Mouse (Mus musculus): Measurements from ENCODE around the gene Mmp9.

DNA sequence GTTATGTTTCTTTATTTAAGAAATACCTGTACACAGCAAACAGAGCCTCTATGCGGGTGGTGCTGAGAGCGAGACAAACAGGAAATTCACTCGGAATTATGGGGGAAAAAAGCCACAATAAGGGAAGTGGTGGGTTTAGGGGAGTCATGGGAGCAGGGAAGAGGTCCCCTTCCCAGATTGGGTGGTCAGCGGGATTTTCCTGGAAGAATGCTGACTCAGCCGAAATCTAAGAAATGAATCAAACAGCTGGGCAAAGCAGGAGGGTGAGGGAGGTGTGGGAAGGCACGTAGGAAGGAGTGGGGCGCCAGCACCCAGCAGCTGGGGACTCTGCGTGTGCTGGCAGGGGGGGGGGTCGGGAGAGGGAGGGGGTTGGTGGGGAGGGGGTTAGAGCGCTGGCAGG, 7.0 kb upstream of the Mmp9 start:
- TF ChIP-seq POLR2A (IDR thresholded peaks at IDR 0.05; ENCODE audit: borderline replicate concordance, control insufficient read depth, low read depth, low read length) (no peak), CTCF (IDR thresholded peaks at IDR 0.05; ENCODE audit: control insufficient read depth, insufficient read depth, low read length) (no peak)
